Comparison of ENCODE assay signal across 13 mouse cellular contexts in the genomic region with DNA sequence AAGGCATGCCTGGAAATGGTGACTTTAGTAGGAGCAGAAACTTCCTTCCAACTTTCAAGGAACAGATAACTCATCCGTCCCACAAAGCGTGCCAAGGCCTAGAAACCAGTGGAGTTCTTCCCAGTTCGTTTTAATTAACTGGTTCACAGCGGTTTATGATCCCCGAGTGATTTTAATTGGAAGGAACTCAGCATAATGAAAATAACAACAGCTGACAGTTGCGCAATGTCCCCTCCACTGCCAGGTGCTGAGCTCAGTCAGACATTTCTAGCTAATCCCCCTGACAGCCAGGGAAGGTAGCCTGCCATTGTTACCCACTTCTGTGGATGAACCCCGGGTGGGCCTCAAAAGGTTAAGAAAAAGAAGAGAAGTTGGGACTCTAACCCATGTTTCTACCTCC. TPM values are rescaled to one million over a fixed set of nuclear protein-coding genes. Genes with fewer than 3 reads are reported as not detected.
DNase-seq lines count a peak whose midpoint lies in the region; ATAC-seq and TF ChIP-seq lines count a peak whose summit lies in the region.
"Had no signal": no experiment of that assay in that cellular context is flagged by ENCODE, and none has a peak within 500 bp of the region (broad histone marks: within the 10 kb centered on the region; RNA-seq: fewer than 3 reads in every experiment).

No protein-coding gene starts in this region.

- no peak overlapping the region for H3K9ac ChIP-seq in heart, adult 2 months (ENCODE audit: low read depth, low read length)
- H3K9ac ChIP-seq: liver, embryonic 13.5 days had no signal

- H3K27me3 ChIP-seq in heart, adult 2 months (ENCODE audit: control insufficient read depth, insufficient read depth, low read length): no peaks in the 10 kb centered on the region
- H3K27me3 ChIP-seq in heart, embryonic 10.5 days (ENCODE audit: insufficient read depth, poor library complexity, severe bottlenecking): no peaks in the 10 kb centered on the region
- H3K27me3 ChIP-seq: liver, embryonic 13.5 days had no signal

- no peaks in the 10 kb centered on the region for H3K9me3 ChIP-seq in heart, embryonic 10.5 days
- H3K9me3 ChIP-seq: liver, embryonic 13.5 days had no signal

- H3K36me3 ChIP-seq in heart, adult 2 months (ENCODE audit: control insufficient read depth, insufficient read depth, low read length): no peaks in the 10 kb centered on the region
- no peaks in the 10 kb centered on the region for H3K36me3 ChIP-seq in heart, embryonic 10.5 days
- H3K36me3 ChIP-seq: liver, embryonic 13.5 days had no signal

- DNase-seq in heart, adult 2 months: peak; percentile 53 to 66
- no peak for DNase-seq in heart, embryonic 10.5 days (ENCODE audit: low spot score)
- DNase-seq in urinary bladder, postnatal 14 days (ENCODE audit: low spot score): peak; percentile 46
- DNase-seq in urinary bladder, adult 2 months (ENCODE audit: low spot score): no peak
- peak; percentile 11 for DNase-seq in heart, postnatal 25 days (ENCODE audit: low spot score)
- peak; percentile 70 for DNase-seq in skeletal muscle tissue, adult 2 months (ENCODE audit: low read depth, low spot score)
- DNase-seq in cerebellum, postnatal 36 days: no peak
- DNase-seq: liver, embryonic 13.5 days; right cerebral cortex, postnatal 14 days; thymus, postnatal 14 days had no signal

- H3K27ac ChIP-seq in heart, adult 2 months: no peak overlapping the region
- H3K27ac ChIP-seq in heart, embryonic 10.5 days: no peak overlapping the region
- H3K27ac ChIP-seq: liver, embryonic 13.5 days had no signal

- no peaks in the 10 kb centered on the region for H3K4me1 ChIP-seq in heart, adult 2 months (ENCODE audit: control insufficient read depth, insufficient read depth, low read length)
- peaks cover 18% of the 10 kb centered on the region for H3K4me1 ChIP-seq in heart, embryonic 10.5 days
- H3K4me1 ChIP-seq: liver, embryonic 13.5 days had no signal

- H3K4me3 ChIP-seq in heart, adult 2 months: no peak overlapping the region
- H3K4me3 ChIP-seq in heart, embryonic 10.5 days: no peak overlapping the region
- H3K4me3 ChIP-seq: liver, embryonic 13.5 days had no signal

- TF ChIP-seq CTCF in heart, adult 2 months (IDR thresholded peaks at IDR 0.05): no peak

- no peak for TF ChIP-seq POLR2A in heart, adult 2 months (IDR thresholded peaks at IDR 0.05; ENCODE audit: insufficient read depth, low read depth, low read length)

- 50% methylated on average over 7 of the region's 7 CpGs for WGBS in heart, adult 2 months
- 79% methylated on average over 7 of the region's 7 CpGs for WGBS in heart, embryonic 10.5 days

- intact Hi-C loops in heart, adult 2 months (cut with DNase I): loop anchor here (10.0 kb wide), 1 partner anchor 76 kb away; no protein-coding TSS in a partner anchor
- intact Hi-C loops in heart, postnatal 25 days (cut with DNase I): no loop called here

- no peak for ATAC-seq in erythroblast, adult 5-6 weeks (replicated peaks; ENCODE audit: low FRiP score, poor library complexity, severe bottlenecking)
- ATAC-seq: intestine, postnatal 0 days had no signal

- no peaks in the 10 kb centered on the region for H3K79me2 ChIP-seq in heart, adult 2 months (replicated peaks; ENCODE audit: control insufficient read depth, insufficient read depth, low read length)

- TF ChIP-seq EP300 in heart, adult 2 months (IDR thresholded peaks at IDR 0.05; ENCODE audit: insufficient read depth, low read depth, low read length): no peak

RNA-seq across cellular contexts. Expression of a gene that starts 18.8 kb away (rescaled TPM):
- total RNA-seq in heart, adult 2 months (2021): under 1 TPM in 1 of 2 experiments, not detected in 1; 0.11 TPM
- polyA plus RNA-seq in heart, adult 2 months (2012; rRNA removed): 0.16 and 0.26 TPM in 2 replicates
- 11.4 and 20.7 TPM in 2 replicates for polyA plus RNA-seq in heart, embryonic 10.5 days (2016; fragmentation: Nextera tagmentation; extraction: Ambion mirVana)
- 0.78 and 0.84 TPM in 2 replicates for polyA plus RNA-seq in urinary bladder, adult 2 months (2012; rRNA removed)
- total RNA-seq in heart, postnatal 25 days (2021): under 1 TPM; 0.10 to 0.11 TPM
- 0.19 TPM in 1 of 2 replicates, not detected in the other for total RNA-seq in erythroblast, adult 5-6 weeks (2015; ENCODE audit: low replicate concordance)
- total RNA-seq in erythroblast, adult 5-6 weeks (2017; ENCODE audit: low replicate concordance): not detected in 2 replicates
- total RNA-seq: monocyte, adult 5-6 weeks had no signal

RNA-seq across cellular contexts. Expression of a gene that starts 19.0 kb away (rescaled TPM):
- total RNA-seq in heart, adult 2 months (2021): 1 to 10 TPM; 5.9 to 8.0 TPM
- polyA plus RNA-seq in heart, adult 2 months (2012; rRNA removed): 4.3 and 8.2 TPM in 2 replicates
- 198 and 307 TPM in 2 replicates for polyA plus RNA-seq in heart, embryonic 10.5 days (2016; fragmentation: Nextera tagmentation; extraction: Ambion mirVana)
- polyA plus RNA-seq in urinary bladder, adult 2 months (2012; rRNA removed): 34.1 and 38.6 TPM in 2 replicates
- 10 to 100 TPM; 14.9 to 16.3 TPM for total RNA-seq in heart, postnatal 25 days (2021)
- not detected in 2 replicates for total RNA-seq in erythroblast, adult 5-6 weeks (2015; ENCODE audit: low replicate concordance)
- total RNA-seq in erythroblast, adult 5-6 weeks (2017; ENCODE audit: low replicate concordance): not detected in 2 replicates
- total RNA-seq: monocyte, adult 5-6 weeks had no signal

RNA-seq across cellular contexts. Expression of a gene that starts 52.9 kb away (rescaled TPM):
- 1 to 10 TPM; 3.8 to 4.2 TPM for total RNA-seq in heart, adult 2 months (2021)
- polyA plus RNA-seq in heart, adult 2 months (2012; rRNA removed): 0.57 and 3.1 TPM in 2 replicates
- 9.4 and 17.2 TPM in 2 replicates for polyA plus RNA-seq in heart, embryonic 10.5 days (2016; fragmentation: Nextera tagmentation; extraction: Ambion mirVana)
- polyA plus RNA-seq in urinary bladder, adult 2 months (2012; rRNA removed): 2.6 and 4.4 TPM in 2 replicates
- 1 to 10 TPM; 5.6 to 6.0 TPM for total RNA-seq in heart, postnatal 25 days (2021)
- total RNA-seq in erythroblast, adult 5-6 weeks (2015; ENCODE audit: low replicate concordance): not detected in 2 replicates
- total RNA-seq in erythroblast, adult 5-6 weeks (2017; ENCODE audit: low replicate concordance): not detected in 2 replicates
- total RNA-seq: monocyte, adult 5-6 weeks had no signal

Comparison
In these comparisons a context has a peak if more than half of its experiments do, and no peak if none do; other contexts are left out.
1. DNase-seq: peak in heart, adult 2 months (2 of 2), urinary bladder, postnatal 14 days (single experiment), heart, postnatal 25 days (single experiment) and skeletal muscle tissue, adult 2 months (single experiment); none in heart, embryonic 10.5 days (single experiment), urinary bladder, adult 2 months (single experiment) and cerebellum, postnatal 36 days (0 of 2).
2. RNA of a gene that starts 19.0 kb away (total RNA-seq): 14.9 to 16.3 TPM in heart, postnatal 25 days and 5.9 to 8.0 TPM in heart, adult 2 months; not detected in erythroblast, adult 5-6 weeks; every median in the first group is over 4 times any median in the second.
3. RNA of a gene that starts 52.9 kb away (total RNA-seq): 5.6 to 6.0 TPM in heart, postnatal 25 days and 3.8 to 4.2 TPM in heart, adult 2 months; not detected in erythroblast, adult 5-6 weeks; every median in the first group is over 4 times any median in the second.